Mouse (Mus musculus): ENCODE results near the gene 4930523C07Rik. TPM values are rescaled to one million over a fixed set of nuclear protein-coding genes. Genes with fewer than 3 reads are reported as not detected.

4930523C07Rik gene
- polyA plus RNA-seq, 1 experiment from 2014 or later = 11.8 TPM

Other genes with a start within 250 kb of the 4930523C07Rik start
- 1.3 and 2.0 TPM in 2 replicates for gene Tnn, start 109.2 kb downstream of the 4930523C07Rik start, polyA plus RNA-seq (2015; fragmentation: Nextera tagmentation; extraction: Ambion mirVana)
- gene Mrps14, start 150.8 kb downstream of the 4930523C07Rik start, polyA plus RNA-seq (2015; fragmentation: Nextera tagmentation; extraction: Ambion mirVana) = 246 and 249 TPM in 2 replicates
- gene Cacybp, start 168.5 kb downstream of the 4930523C07Rik start, polyA plus RNA-seq (2015; fragmentation: Nextera tagmentation; extraction: Ambion mirVana) = 223 and 224 TPM in 2 replicates